Mouse (Mus musculus): ENCODE data around the gene Zfand4. TPM values are rescaled to one million over a fixed set of nuclear protein-coding genes. Genes with fewer than 3 reads are reported as not detected.
"Not testable (repeated sequence)": the region's sequence is repeated elsewhere in the genome, so short reads cannot be mapped to it uniquely, and the experiment has no call there.

The Zfand4 gene
- polyA plus RNA-seq, 1 experiment: 2.1 TPM

DNA sequence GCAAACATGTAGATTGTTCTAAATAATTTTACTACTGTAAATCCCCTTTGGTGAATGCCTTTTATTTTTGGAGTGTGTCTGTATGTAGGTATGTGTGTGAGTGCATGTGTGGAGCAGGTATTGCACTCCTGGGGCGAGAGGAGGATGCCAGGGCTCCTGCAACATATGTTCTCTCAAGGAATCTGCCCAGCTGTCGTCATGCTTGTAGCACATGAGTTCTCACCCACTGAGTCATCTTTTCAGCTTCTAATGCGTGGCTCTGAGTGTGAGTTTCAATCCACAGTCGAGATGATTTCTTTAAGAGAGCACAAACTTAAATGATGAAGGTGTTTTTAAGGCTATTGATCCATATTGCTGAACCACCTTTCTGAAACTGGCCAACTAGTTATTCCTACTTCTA is 87.5 kb downstream of the Zfand4 start:
- Histone ChIP-seq H3ac (ENCODE audit: control insufficient read depth, insufficient read length) (no peak overlapping the region), H3K79me2 (ENCODE audit: control insufficient read depth, insufficient read depth) (peaks cover 40% of the 10 kb centered on the region), H3K4me3 (no peak overlapping the region), H3K4me2 (ENCODE audit: low read depth) (no peak overlapping the region), H3K36me3 (ENCODE audit: control insufficient read depth, insufficient read depth) (no peaks in the 10 kb centered on the region), H3K27me3 (ENCODE audit: control insufficient read depth, insufficient read depth, insufficient read length) (no peaks in the 10 kb centered on the region)
- TF ChIP-seq MYOD1 (IDR thresholded peaks at IDR 0.05; ENCODE audit: control insufficient read depth in 1 of 3, insufficient read length in 2 of 3, low read depth in 2 of 3): peak in 1 of 3 experiments; percentile 7
- TF ChIP-seq MYOG (IDR thresholded peaks at IDR 0.05; ENCODE audit: control insufficient read depth in 1 of 3, insufficient read depth in 1 of 3, insufficient read length in 2 of 3, low read depth in 2 of 3): peak in 1 of 3 experiments; percentile 42
- TF ChIP-seq POLR2A (IDR thresholded peaks at IDR 0.05; ENCODE audit: insufficient read length, low read depth): no peak

DNA sequence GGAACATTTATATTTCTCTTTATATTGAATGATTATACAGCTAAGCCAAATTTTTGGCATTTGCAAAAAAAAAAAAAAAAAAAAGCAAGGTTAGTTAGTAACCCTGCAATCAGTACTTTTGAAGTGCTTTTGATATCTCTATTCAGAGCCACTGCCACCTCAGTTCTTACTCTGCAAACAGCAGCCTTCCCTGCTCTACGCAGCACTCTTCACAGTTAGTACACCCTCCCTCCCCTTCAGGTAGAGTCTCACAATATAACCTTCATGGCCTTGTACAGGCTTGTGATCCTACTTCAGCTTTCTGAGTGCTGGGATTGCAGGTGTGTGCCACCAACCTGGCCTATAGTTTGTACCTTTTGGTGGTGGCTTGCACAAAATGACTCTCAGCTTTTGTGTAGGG is 89.4 kb downstream of the Zfand4 start:
- Histone ChIP-seq H3K79me2 (ENCODE audit: control insufficient read depth, insufficient read depth) (peaks cover 44% of the 10 kb centered on the region), H3ac (ENCODE audit: control insufficient read depth, insufficient read length) (no peak overlapping the region), H3K4me3 (no peak overlapping the region), H3K27me3 (ENCODE audit: control insufficient read depth, insufficient read depth, insufficient read length) (no peaks in the 10 kb centered on the region), H3K4me2 (ENCODE audit: low read depth) (no peak overlapping the region), H3K36me3 (ENCODE audit: control insufficient read depth, insufficient read depth) (no peaks in the 10 kb centered on the region)
- TF ChIP-seq MYOG (IDR thresholded peaks at IDR 0.05; ENCODE audit: control insufficient read depth in 1 of 3, insufficient read depth in 1 of 3, insufficient read length in 2 of 3, low read depth in 2 of 3): no peak
- TF ChIP-seq MYOD1 (IDR thresholded peaks at IDR 0.05; ENCODE audit: control insufficient read depth in 1 of 3, insufficient read length in 2 of 3, low read depth in 2 of 3): no peak
- TF ChIP-seq REST (IDR thresholded peaks at IDR 0.05; ENCODE audit: insufficient read depth, insufficient read length): no peak
- no peak for TF ChIP-seq TCF3 (IDR thresholded peaks at IDR 0.05; ENCODE audit: insufficient read length, low read depth)
- TF ChIP-seq POLR2AphosphoS2 (IDR thresholded peaks at IDR 0.05; ENCODE audit: insufficient read length, low read depth): no peak
- TF ChIP-seq SRF (IDR thresholded peaks at IDR 0.05; ENCODE audit: control insufficient read depth, insufficient read length, low read depth): no peak
- TF ChIP-seq MAX (IDR thresholded peaks at IDR 0.05; ENCODE audit: low read depth): no peak
- TF ChIP-seq TCF12 (IDR thresholded peaks at IDR 0.05; ENCODE audit: insufficient read depth, poor library complexity, severe bottlenecking): no peak

DNA sequence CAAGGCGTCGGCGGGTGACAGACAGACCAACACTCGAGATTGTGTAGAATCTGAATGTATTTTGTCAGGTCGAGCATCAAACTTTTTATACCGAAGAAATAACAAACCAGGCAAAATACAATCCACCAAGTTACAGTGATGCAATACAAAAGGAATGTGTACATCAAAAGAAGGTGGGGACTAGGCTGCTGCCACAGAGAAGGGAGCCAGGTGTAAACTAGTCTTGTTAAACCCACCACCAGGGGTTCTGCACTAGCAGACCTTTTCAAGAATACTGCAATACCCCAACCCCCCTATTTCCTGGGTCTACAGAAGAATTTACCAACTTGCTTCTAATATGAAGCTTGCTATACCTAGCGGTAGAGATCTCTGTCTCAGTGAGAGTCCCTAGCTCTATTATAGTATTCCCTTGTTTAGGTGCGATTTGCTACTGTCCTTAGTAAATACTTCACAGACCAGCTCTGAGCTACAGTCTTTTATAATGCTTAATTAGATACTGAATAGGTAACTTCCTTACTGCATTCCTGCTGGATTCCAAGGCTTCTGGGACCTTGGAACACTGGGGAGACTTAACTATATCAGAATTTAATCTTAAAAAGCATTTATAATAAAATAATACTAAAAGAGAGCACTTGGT is 92.4 kb downstream of the Zfand4 start:
- not testable (repeated sequence) for H3K4me3 ChIP-seq; H3K36me3 ChIP-seq (ENCODE audit: control insufficient read depth, insufficient read depth); H3K4me2 ChIP-seq (ENCODE audit: low read depth); H3K27me3 ChIP-seq (ENCODE audit: control insufficient read depth, insufficient read depth, insufficient read length); H3ac ChIP-seq (ENCODE audit: control insufficient read depth, insufficient read length)
- peaks cover 51% of the 10 kb centered on the region for H3K79me2 ChIP-seq (ENCODE audit: control insufficient read depth, insufficient read depth)

DNA sequence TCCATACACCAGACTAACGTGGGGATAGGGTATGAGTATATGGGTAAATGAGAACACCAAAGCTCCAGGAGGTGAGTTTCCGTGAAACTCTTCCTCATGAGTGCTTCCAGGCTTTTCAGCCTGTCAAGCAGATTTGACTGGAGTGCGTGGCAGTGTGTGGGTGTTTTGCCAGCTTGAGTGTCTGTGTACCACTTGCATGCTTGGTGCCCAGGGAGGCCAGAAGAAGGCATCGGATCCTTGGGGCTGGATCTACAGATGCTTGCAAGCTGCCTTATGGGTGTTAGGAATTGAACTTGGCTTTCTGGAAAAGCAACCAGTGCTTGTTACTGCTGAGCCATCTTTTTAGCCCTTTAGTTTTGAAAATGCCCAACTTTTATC is 92.9 kb downstream of the Zfand4 start:
- Histone ChIP-seq H3K4me2 (ENCODE audit: low read depth) (no peak overlapping the region), H3ac (ENCODE audit: control insufficient read depth, insufficient read length) (no peak overlapping the region), H3K79me2 (ENCODE audit: control insufficient read depth, insufficient read depth) (peaks cover 51% of the 10 kb centered on the region), H3K4me3 (no peak overlapping the region), H3K36me3 (ENCODE audit: control insufficient read depth, insufficient read depth) (no peaks in the 10 kb centered on the region), H3K27me3 (ENCODE audit: control insufficient read depth, insufficient read depth, insufficient read length) (no peaks in the 10 kb centered on the region)
- TF ChIP-seq MYOG (IDR thresholded peaks at IDR 0.05; ENCODE audit: control insufficient read depth in 1 of 3, insufficient read depth in 1 of 3, insufficient read length in 2 of 3, low read depth in 2 of 3) (no peak), TCF12 (IDR thresholded peaks at IDR 0.05; ENCODE audit: insufficient read depth, poor library complexity, severe bottlenecking) (no peak), SRF (IDR thresholded peaks at IDR 0.05; ENCODE audit: control insufficient read depth, insufficient read length, low read depth) (no peak), MYOD1 (IDR thresholded peaks at IDR 0.05; ENCODE audit: control insufficient read depth in 1 of 3, insufficient read length in 2 of 3, low read depth in 2 of 3) (no peak), REST (IDR thresholded peaks at IDR 0.05; ENCODE audit: insufficient read depth, insufficient read length) (no peak), MAX (IDR thresholded peaks at IDR 0.05; ENCODE audit: low read depth) (no peak), USF1 (IDR thresholded peaks at IDR 0.05; ENCODE audit: low read depth) (no peak)

DNA sequence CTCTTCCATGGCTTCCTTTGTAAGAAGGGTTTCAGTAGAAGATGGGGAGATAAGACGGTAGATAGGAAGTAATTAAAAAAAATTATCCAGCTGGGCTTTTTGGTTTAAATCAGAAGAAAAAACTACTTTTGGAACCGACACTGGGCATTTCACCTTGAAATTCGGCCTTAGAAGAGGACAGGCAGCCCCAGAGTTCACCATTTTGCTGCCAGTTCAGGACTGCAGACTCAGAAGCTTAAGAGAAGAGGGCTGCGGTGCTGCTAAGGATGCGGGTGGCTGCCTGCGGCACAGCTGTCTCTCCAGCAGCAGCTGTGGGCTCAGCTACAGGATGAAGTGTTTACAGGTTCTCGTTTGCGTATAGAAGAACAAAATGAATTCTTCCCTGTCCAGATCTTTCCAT is 94.0 kb downstream of the Zfand4 start:
- Histone ChIP-seq H3K4me3 (no peak overlapping the region), H3K27me3 (ENCODE audit: control insufficient read depth, insufficient read depth, insufficient read length) (no peaks in the 10 kb centered on the region), H3K79me2 (ENCODE audit: control insufficient read depth, insufficient read depth) (peaks cover 47% of the 10 kb centered on the region), H3K36me3 (ENCODE audit: control insufficient read depth, insufficient read depth) (no peaks in the 10 kb centered on the region), H3ac (ENCODE audit: control insufficient read depth, insufficient read length) (no peak overlapping the region), H3K4me2 (ENCODE audit: low read depth) (no peak overlapping the region)
- TF ChIP-seq SRF (IDR thresholded peaks at IDR 0.05; ENCODE audit: control insufficient read depth, insufficient read length, low read depth) (no peak), MYOD1 (IDR thresholded peaks at IDR 0.05; ENCODE audit: control insufficient read depth in 1 of 3, insufficient read length in 2 of 3, low read depth in 2 of 3) (no peak)

DNA sequence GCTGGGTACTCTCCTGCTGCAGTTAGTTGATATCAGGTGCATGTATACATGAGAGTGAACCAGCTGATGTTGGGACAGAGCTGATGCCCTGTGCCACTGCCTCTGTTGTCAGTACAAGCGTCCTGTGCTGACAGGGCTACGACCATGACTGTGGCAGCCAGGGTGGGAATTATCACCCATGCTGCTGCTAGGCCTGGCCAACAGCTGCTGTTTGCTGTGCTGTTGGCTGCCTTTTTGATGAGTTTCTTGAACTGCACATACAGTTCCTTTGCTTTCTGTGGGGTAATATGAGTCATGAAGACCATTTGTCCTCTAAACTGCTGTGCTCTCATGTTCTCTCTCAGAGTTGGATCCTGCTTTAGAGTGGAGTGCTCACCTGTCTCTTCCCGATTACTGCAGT is 95.2 kb downstream of the Zfand4 start:
- no peak overlapping the region for H3ac ChIP-seq (ENCODE audit: control insufficient read depth, insufficient read length)

More for the DNA sequence above, 95.2 kb downstream of the Zfand4 start:
- Histone ChIP-seq H3K27me3 (ENCODE audit: control insufficient read depth, insufficient read depth, insufficient read length) (no peaks in the 10 kb centered on the region), H3K4me2 (ENCODE audit: low read depth) (no peak overlapping the region), H3K4me3 (no peak overlapping the region), H3K79me2 (ENCODE audit: control insufficient read depth, insufficient read depth) (peaks cover 46% of the 10 kb centered on the region), H3K36me3 (ENCODE audit: control insufficient read depth, insufficient read depth) (no peaks in the 10 kb centered on the region)
- TF ChIP-seq POLR2AphosphoS2 (IDR thresholded peaks at IDR 0.05; ENCODE audit: insufficient read length, low read depth) (no peak), TCF3 (IDR thresholded peaks at IDR 0.05; ENCODE audit: insufficient read length, low read depth) (no peak), MYOD1 (IDR thresholded peaks at IDR 0.05; ENCODE audit: control insufficient read depth in 1 of 3, insufficient read length in 2 of 3, low read depth in 2 of 3) (no peak), USF1 (IDR thresholded peaks at IDR 0.05; ENCODE audit: low read depth) (no peak), SRF (IDR thresholded peaks at IDR 0.05; ENCODE audit: control insufficient read depth, insufficient read length, low read depth) (no peak), POLR2A (IDR thresholded peaks at IDR 0.05; ENCODE audit: insufficient read length, low read depth) (no peak), E2F4 (IDR thresholded peaks at IDR 0.05; ENCODE audit: insufficient read depth) (no peak), TCF12 (IDR thresholded peaks at IDR 0.05; ENCODE audit: insufficient read depth, poor library complexity, severe bottlenecking) (no peak), MYOG (IDR thresholded peaks at IDR 0.05; ENCODE audit: control insufficient read depth in 1 of 3, insufficient read depth in 1 of 3, insufficient read length in 2 of 3, low read depth in 2 of 3) (no peak), MAX (IDR thresholded peaks at IDR 0.05; ENCODE audit: low read depth) (no peak), CEBPB (IDR thresholded peaks at IDR 0.05; ENCODE audit: insufficient read depth, poor library complexity, severe bottlenecking) (no peak), REST (IDR thresholded peaks at IDR 0.05; ENCODE audit: insufficient read depth, insufficient read length) (no peak)
